Mouse (Mus musculus) heart, embryonic 10.5 days (tissue): ENCODE measurements at regions not wholly inside any gene's neighbourhood (a gene's known extent, or its start where the extent isn't known, plus 50 kb on each side); places are given as distances from the start of the nearest gene placed in this dataset. TPM values are rescaled to one million over a fixed set of nuclear protein-coding genes. Genes with fewer than 3 reads are reported as not detected.

ENCODE experiments used
- DNase-seq: peaks from one replicate; pipeline ENCODE4 v3.0.0-alpha.2; 2017; ENCODE audit warnings: low spot score
- H3K27ac ChIP-seq: fragments of 300-500 bp; sonication (generic); 2 replicates; pipeline ENCODE4 v1.5.1; 2016; ENCODE audit warnings: mild to moderate bottlenecking
- H3K27me3 ChIP-seq: fragments of 300-500 bp; sonication (generic); 2 replicates; pipeline ENCODE4 v1.6.1; 2016; ENCODE audit warnings: mild to moderate bottlenecking; ENCODE audit not compliant: poor library complexity, insufficient read depth, severe bottlenecking
- H3K36me3 ChIP-seq: fragments of 300-500 bp; sonication (generic); 2 replicates; pipeline ENCODE4 v1.6.1; 2016; ENCODE audit warnings: mild to moderate bottlenecking, moderate library complexity
- H3K4me1 ChIP-seq: fragments of 300-500 bp; sonication (generic); 2 replicates; pipeline ENCODE4 v1.6.1; 2016; ENCODE audit warnings: mild to moderate bottlenecking
- H3K4me3 ChIP-seq: fragments of 300-500 bp; sonication (generic); 2 replicates; pipeline ENCODE4 v1.5.1; 2016; ENCODE audit warnings: mild to moderate bottlenecking, moderate library complexity
- H3K9me3 ChIP-seq: fragments of 300-500 bp; sonication (generic); 2 replicates; pipeline ENCODE4 v1.6.1; 2016; ENCODE audit warnings: mild to moderate bottlenecking, moderate library complexity
- WGBS: fragments of 180-500 bp; shearing (Covaris S2); methylation state at CpG from one replicate; pipeline ENCODE4 v1.1.7; 2016; 5-methylcytosine and 5-hydroxymethylcytosine counted together
- microRNA-seq: library from miRNA; unstranded; fragments of <30 nt; microRNA quantifications from one replicate; pipeline ENCODE4, GENCODE M21; 2017

DNA sequence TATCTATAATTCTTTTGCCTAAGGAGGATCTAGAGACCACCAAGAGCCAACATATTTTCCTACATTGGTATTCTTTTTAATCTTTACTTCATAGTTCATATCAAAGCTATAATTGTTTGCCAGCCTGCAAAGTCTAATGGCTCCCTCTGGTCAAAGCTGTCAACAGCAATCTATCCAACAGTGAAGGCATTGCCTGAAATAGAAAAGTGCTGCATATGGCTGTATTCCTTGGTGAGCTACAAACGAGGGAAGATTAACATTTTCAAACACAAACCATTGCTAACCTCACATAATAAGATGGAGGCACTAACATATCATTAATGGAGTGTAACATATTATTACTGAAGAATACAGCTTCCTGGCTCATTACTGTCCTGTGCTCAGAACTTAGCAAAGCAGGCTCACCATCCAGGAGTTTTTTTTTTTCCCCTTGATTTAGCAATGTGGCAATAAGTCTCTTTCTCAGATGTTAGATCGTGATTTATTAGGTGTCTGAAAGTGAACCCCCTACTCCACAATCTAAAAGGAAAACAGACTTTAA lies 66.3 kb upstream of the Sema3a start:
- no peak for DNase-seq
- no peak overlapping the region for H3K27ac ChIP-seq
- WGBS: 60% methylated on average over 2 of the region's 2 CpGs

DNA sequence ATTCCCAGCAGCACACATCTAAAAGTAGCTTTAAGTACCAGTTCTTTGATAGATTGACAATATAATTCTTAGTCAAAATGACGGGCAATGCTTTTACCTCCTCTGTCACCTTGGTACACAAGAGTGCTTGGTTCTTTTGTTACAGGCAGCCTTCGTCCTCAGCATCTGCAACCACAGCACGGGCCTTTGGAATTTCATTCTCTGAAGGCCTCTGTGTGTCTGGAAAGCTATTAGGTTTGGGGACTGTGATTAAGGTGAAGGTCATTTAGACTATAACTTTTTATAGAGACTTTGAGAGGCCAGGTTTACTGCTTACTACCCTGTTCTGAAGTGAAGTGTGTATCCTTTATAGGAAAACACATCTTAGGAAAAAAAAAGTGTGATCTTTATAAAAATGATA lies 58.3 kb upstream of the Sema3a start:
- WGBS: 58% methylated on average over 3 of the region's 3 CpGs
- H3K4me3 ChIP-seq: no peak overlapping the region
- no peaks in the 10 kb centered on the region for H3K27me3 ChIP-seq
- no peaks in the 10 kb centered on the region for H3K9me3 ChIP-seq
- no peak overlapping the region for H3K27ac ChIP-seq
- no peaks in the 10 kb centered on the region for H3K4me1 ChIP-seq
- no peak for DNase-seq
- H3K36me3 ChIP-seq: no peaks in the 10 kb centered on the region

More for the DNA sequence above, 66.3 kb upstream of the Sema3a start:
- H3K4me1 ChIP-seq: no peaks in the 10 kb centered on the region
- H3K36me3 ChIP-seq: no peaks in the 10 kb centered on the region
- H3K4me3 ChIP-seq: no peak overlapping the region
- H3K9me3 ChIP-seq: no peaks in the 10 kb centered on the region
- no peaks in the 10 kb centered on the region for H3K27me3 ChIP-seq

Small RNAs in the stretch of these regions (microRNA-seq; reads per million reads assigned to microRNA genes)
- not detected for gene Gm23243
